Mouse (Mus musculus) limb, embryonic 14.5 days (tissue): ENCODE measurements around the gene Zwilch. TPM values are rescaled to one million over a fixed set of nuclear protein-coding genes. Genes with fewer than 3 reads are reported as not detected.
A peak's percentile ranks its signal among the peaks of the same experiment; 100 is the strongest.
"Not testable (repeated sequence)": the region's sequence is repeated elsewhere in the genome, so short reads cannot be mapped to it uniquely, and the experiment has no call there.

Source experiments
- ATAC-seq: fragments of 200-750 bp; cut with Nextera tagmentation; 2 replicates; pipeline ENCODE4 v1.8.0; 2017; ENCODE audit warnings: low read depth, moderate number of reproducible peaks, moderate TSS enrichment; ENCODE audit not compliant: low FRiP score
- DNase-seq: peaks from one replicate; pipeline ENCODE4 v3.0.0-alpha.2; 2015; ENCODE audit warnings: low spot score
- H3K27ac ChIP-seq: fragments of 300-500 bp; sonication (generic); replicated peaks from 2 replicates; pipeline ENCODE4 v1.5.1; 2014; ENCODE audit warnings: low read depth, mild to moderate bottlenecking, low read length, moderate library complexity, mixed read lengths
- H3K27me3 ChIP-seq: fragments of 300-500 bp; sonication (generic); 2 replicates; pipeline ENCODE4 v1.6.1; 2014; ENCODE audit warnings: low read length, mixed read lengths; ENCODE audit not compliant: control insufficient read depth, insufficient read depth
- H3K36me3 ChIP-seq: fragments of 300-500 bp; sonication (generic); 2 replicates; pipeline ENCODE4 v1.6.1; 2014; ENCODE audit warnings: mild to moderate bottlenecking, low read length, moderate library complexity, mixed read lengths; ENCODE audit not compliant: control insufficient read depth, insufficient read depth
- H3K4me1 ChIP-seq: fragments of 300-500 bp; sonication (generic); 2 replicates; pipeline ENCODE4 v1.6.1; 2014; ENCODE audit warnings: antibody characterized with exemption, low read length, mixed read lengths; ENCODE audit not compliant: control insufficient read depth, insufficient read depth
- H3K4me2 ChIP-seq: fragments of 300-500 bp; sonication (generic); replicated peaks from 2 replicates; pipeline ENCODE4 v1.6.1; 2014; ENCODE audit warnings: low read depth, mild to moderate bottlenecking, low read length, moderate library complexity; ENCODE audit not compliant: severe bottlenecking
- H3K4me3 ChIP-seq: fragments of 300-500 bp; sonication (generic); replicated peaks from 2 replicates; pipeline ENCODE4 v1.5.1; 2014; ENCODE audit warnings: low read length
- H3K9ac ChIP-seq: fragments of 300-500 bp; sonication (generic); 2 replicates; pipeline ENCODE4 v1.6.1; 2014; ENCODE audit warnings: mild to moderate bottlenecking, low read depth, low read length, moderate library complexity; ENCODE audit not compliant: severe bottlenecking
- H3K9me3 ChIP-seq: fragments of 300-500 bp; sonication (generic); 2 replicates; pipeline ENCODE4 v1.6.1; 2016; ENCODE audit warnings: low read length; ENCODE audit not compliant: control insufficient read depth
- POLR2A ChIP-seq: fragments of 200-500 bp; IDR thresholded peaks from 2 replicates; pipeline ENCODE4 v1.8.0; 2012; ENCODE audit warnings: inconsistent platforms, mild to moderate bottlenecking, moderate library complexity, borderline replicate concordance; ENCODE audit not compliant: insufficient read depth, insufficient read length; ENCODE audit errors: extremely low read depth
- WGBS: fragments of 180-500 bp; shearing (Covaris S2); extraction: QIAGEN DNeasy Blood & Tissue Kit; methylation state at CpG from one replicate; pipeline ENCODE4 v1.1.7; 2014; 5-methylcytosine and 5-hydroxymethylcytosine counted together
- polyA plus RNA-seq, 2 experiments: library from polyadenylated mRNA; depleted of rRNA in 1 of 2; stranded (reverse) in 1 of 2; unstranded in 1 of 2; fragments of >200 nt; fragmentation: Nextera tagmentation in 1 of 2; extraction: Ambion mirVana in 1 of 2; gene quantifications; 2 replicates each; pipeline versions ENCODE4 v1.2.1 to v1.2.3; 2012 to 2014

The Zwilch gene
- polyA plus RNA-seq, 2 experiments = 16.4 to 53.4 TPM

GRCm38 (mm10) chr9:64173666-64174220, 839 bp upstream of the Zwilch start:
- no peaks in the 10 kb centered on the region for H3K9me3 ChIP-seq

DNA sequence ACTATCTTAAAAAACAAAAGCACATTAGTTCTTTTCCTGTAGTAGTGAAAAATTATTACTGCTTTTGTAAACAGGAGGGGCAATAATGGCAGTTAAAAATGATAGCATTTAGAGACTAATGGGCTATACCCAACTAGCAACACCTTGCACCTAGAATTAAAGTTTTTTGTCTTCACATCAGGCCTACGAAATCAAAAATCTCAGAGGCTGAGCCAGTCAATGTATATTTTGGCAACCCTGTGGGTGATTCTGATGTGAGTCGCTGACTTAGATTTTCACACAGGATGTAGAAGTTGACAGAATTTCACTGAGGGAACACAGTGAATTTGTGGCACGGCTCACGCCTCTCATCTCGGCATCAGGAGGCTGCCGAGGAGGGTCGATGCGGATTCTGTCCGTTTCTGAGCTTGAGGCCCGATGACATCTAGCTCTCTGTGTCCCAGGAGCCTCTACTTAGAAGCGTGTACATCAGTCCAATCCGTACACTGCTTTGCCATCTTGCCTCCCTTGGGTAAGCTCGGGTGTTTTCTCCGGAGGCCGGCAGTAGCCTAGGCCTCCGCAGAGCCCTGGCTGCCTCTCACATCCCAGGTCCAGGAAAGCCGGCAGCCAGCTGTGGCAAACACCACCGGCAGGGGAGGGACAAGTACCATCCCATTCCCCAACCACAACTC, 624 bp downstream of the Zwilch start:
- Histone ChIP-seq H3K27me3 (no peaks in the 10 kb centered on the region), H3K9ac (peak overlapping the region; percentile 92), H3K9me3 (no peaks in the 10 kb centered on the region), H3K27ac (peak overlapping the region; percentile 94), H3K4me2 (peak overlapping the region; percentile 75), H3K4me1 (peaks cover 10% of the 10 kb centered on the region), H3K36me3 (peaks cover 32% of the 10 kb centered on the region), H3K4me3 (peak overlapping the region; percentile 94)
- WGBS = 2% methylated on average over 18 of the region's 18 CpGs
- DNase-seq (no peak), ATAC-seq (peak; percentile 27; the same call in 1 of the 2 replicates)
- no peak for TF ChIP-seq POLR2A

More at GRCm38 (mm10) chr9:64173666-64174220, 839 bp upstream of the Zwilch start:
- Histone ChIP-seq H3K27ac (peak overlapping the region; percentile 94), H3K36me3 (peaks cover 43% of the 10 kb centered on the region), H3K27me3 (no peaks in the 10 kb centered on the region), H3K9ac (peak overlapping the region; percentile 92), H3K4me2 (peak overlapping the region; percentile 75), H3K4me3 (peak overlapping the region; percentile 94), H3K4me1 (peaks cover 10% of the 10 kb centered on the region)
- no peak for DNase-seq
- TF ChIP-seq POLR2A = no peak
- WGBS = under 1% methylated on average over 16 of the region's 16 CpGs
- no peak; the same call in 1 of the 2 replicates for ATAC-seq

GRCm38 (mm10) chr9:64169967-64170366, 2.9 kb downstream of the Zwilch start:
- not testable (repeated sequence) for H3K9ac ChIP-seq, ATAC-seq, H3K9me3 ChIP-seq, H3K4me3 ChIP-seq, DNase-seq, H3K36me3 ChIP-seq, H3K27ac ChIP-seq, H3K4me1 ChIP-seq, H3K4me2 ChIP-seq, H3K27me3 ChIP-seq
- WGBS = 94% methylated on average over 3 of the region's 3 CpGs

GRCm38 (mm10) chr9:64160471-64160870, 12.4 kb downstream of the Zwilch start:
- WGBS = 93% methylated on average over 5 of the region's 5 CpGs
- H3K27ac ChIP-seq = no peak overlapping the region
- H3K36me3 ChIP-seq = peaks cover 64% of the 10 kb centered on the region

GRCm38 (mm10) chr9:64156641-64157040, 16.3 kb downstream of the Zwilch start:
- Histone ChIP-seq H3K4me3 (no peak overlapping the region), H3K36me3 (peaks cover 68% of the 10 kb centered on the region), H3K9ac (no peak overlapping the region), H3K27ac (no peak overlapping the region), H3K9me3 (no peaks in the 10 kb centered on the region), H3K27me3 (no peaks in the 10 kb centered on the region), H3K4me2 (no peak overlapping the region), H3K4me1 (no peaks in the 10 kb centered on the region)
- TF ChIP-seq POLR2A = no peak
- no peak for DNase-seq
- 95% methylated on average over 1 of the region's 1 CpGs for WGBS
- no peak for ATAC-seq

More at GRCm38 (mm10) chr9:64160471-64160870, 12.4 kb downstream of the Zwilch start:
- DNase-seq = no peak
- Histone ChIP-seq H3K4me2 (no peak overlapping the region), H3K9ac (no peak overlapping the region), H3K4me1 (no peaks in the 10 kb centered on the region), H3K9me3 (no peaks in the 10 kb centered on the region), H3K4me3 (no peak overlapping the region), H3K27me3 (no peaks in the 10 kb centered on the region)
- no peak for ATAC-seq
- no peak for TF ChIP-seq POLR2A
